Mouse (Mus musculus): ENCODE results near the gene Rnf5.
A peak's percentile ranks its signal among the peaks of the same experiment; 100 is the strongest.

Rnf5 gene

DNA sequence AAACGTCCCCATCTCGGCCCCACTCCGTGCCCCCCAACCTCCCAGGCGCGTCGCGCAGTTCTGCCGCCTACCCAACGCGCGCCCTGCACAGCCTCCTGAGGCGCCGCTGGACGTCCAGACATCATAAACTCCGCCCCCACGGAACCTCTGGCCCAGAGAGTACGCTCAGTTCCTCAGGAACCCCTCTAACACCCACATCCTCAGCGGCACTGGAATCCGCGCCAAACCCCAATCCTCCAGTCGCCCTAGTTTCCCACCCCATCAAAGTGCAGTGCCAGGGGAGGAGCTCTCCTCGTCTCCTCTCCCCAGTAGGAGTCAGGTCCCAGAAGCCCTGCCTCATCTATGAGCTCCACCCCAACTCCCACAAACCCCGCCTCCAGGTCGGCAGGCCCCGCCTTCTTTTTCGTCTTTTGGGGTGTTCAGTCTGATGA is 28.8 kb upstream of the Rnf5 start:
- no peak for DNase-seq (ENCODE audit: low spot score)

GRCm38 (mm10) chr17:34631647-34632046 is 28.2 kb upstream of the Rnf5 start:
- DNase-seq (ENCODE audit: low spot score): no peak

DNA sequence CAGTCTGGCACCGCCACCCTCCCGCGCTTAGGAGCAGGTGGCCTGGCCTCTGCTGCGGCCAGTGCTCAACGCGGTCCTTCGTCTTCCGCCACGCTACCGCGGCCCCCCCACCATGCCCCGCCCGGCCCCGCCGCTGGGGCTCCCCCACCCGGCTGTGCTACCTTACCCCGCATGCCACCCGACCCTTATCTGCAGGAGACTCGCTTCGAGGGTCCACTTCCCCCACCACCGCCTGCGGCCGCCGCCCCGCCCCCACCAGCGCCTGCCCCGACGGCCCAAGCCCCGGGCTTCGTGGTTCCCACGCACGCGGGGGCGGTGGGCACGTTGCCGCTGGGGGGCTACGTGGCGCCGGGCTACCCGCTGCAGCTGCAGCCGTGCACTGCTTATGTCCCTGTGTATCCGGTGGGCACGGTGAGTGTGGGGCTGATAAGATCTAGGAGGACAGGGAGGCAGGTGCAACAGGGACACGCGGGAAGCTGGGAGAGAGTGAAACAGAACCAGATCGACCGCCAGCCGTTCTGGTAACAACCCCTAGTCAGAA is 27.3 kb upstream of the Rnf5 start:
- DNase-seq (ENCODE audit: low spot score): no peak

DNA sequence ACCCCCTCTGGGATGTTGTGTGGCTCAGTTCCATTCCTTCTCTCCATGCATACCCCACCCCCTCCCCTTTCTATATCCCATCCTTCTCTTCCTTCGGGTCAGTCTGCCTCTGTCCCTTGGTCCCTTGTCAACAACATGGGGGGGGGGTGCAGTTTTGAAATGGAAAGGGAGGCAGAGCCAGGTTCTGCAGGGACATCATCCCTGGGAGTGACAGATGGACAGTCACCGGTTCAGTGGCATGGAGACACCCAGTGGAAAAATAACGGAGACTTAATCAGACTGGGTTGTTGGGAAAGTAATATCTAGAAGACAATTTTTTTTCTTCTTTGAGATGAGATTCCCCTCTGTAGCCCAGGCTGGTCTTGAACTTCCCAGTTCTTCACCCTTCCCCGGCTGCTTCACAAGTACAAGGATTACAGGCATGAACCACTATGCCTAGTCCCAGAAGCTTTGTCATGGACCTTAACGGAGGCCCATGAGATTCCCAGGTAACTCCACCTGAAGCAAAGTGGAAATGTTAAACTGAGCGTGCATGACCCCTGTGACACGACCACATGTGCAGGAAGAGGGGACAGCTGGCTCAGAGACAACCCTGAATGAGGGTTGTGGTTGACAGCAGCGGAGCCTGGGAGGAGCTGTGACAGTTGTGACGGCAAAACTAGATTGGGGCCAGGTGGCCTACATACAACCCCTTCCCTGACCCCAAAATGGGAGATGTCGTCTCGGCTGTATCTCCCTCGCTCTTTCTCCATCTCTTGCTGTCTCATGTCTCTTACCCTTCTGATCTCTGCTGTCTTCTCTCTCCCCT is 26.5 kb upstream of the Rnf5 start:
- no peak for DNase-seq (ENCODE audit: low spot score)

DNA sequence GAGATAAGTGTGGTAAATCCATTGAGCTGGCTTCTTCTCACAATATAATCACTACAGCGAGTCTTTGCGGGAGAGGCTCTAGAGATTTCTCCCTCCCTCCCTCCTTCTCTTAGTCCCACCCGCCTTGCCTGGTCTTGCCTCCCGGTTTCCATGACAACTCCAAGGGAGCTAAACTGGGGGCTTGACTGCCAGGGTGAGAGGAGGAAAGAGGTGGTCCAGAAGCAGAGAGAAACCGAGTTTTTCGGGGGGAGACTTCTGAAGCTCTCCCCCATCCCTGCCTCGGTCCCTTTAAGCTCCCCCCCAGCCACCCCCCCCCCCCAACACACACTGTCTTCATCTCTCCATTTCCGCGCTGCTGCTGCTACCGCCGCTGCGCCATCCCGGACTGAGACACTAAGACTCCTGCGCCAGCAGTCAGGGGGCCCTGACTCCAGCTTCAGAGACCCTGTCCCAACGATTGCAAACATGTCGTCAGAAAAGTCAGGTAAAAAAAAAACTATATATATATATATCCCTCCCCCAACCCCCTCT is 25.8 kb upstream of the Rnf5 start, which contains the start of gene Prrt1:
TSS of gene Prrt1 (plus strand) at position 313 of the 531 bp plus-strand sequence.
- no peak for DNase-seq (ENCODE audit: low spot score)

DNA sequence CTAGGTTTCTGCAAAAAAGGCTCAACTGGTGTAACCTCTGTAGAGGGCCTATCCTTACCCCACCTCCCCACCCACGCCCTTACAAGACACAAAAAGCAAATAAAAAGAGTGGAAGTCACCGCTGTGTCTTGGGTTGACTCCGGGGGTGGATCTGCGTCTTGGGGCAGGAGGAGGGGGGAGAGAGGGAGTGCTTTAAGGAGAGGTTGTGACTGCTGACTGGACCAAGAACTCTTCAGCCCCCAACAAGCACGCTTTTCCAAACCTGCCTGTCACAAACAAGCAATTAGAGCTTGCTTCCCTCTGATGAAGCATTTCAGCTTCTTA is 25.1 kb upstream of the Rnf5 start:
- no peak for DNase-seq (ENCODE audit: low spot score)

- peak; percentile 59 for DNase-seq (ENCODE audit: low spot score)
These were observed 24.6 kb upstream of the Rnf5 start, which contains the start of gene Ppt2 for GRCm38 (mm10) chr17:34627943-34628643. TSS of gene Ppt2 (minus strand) at chr17:34628510.

DNA sequence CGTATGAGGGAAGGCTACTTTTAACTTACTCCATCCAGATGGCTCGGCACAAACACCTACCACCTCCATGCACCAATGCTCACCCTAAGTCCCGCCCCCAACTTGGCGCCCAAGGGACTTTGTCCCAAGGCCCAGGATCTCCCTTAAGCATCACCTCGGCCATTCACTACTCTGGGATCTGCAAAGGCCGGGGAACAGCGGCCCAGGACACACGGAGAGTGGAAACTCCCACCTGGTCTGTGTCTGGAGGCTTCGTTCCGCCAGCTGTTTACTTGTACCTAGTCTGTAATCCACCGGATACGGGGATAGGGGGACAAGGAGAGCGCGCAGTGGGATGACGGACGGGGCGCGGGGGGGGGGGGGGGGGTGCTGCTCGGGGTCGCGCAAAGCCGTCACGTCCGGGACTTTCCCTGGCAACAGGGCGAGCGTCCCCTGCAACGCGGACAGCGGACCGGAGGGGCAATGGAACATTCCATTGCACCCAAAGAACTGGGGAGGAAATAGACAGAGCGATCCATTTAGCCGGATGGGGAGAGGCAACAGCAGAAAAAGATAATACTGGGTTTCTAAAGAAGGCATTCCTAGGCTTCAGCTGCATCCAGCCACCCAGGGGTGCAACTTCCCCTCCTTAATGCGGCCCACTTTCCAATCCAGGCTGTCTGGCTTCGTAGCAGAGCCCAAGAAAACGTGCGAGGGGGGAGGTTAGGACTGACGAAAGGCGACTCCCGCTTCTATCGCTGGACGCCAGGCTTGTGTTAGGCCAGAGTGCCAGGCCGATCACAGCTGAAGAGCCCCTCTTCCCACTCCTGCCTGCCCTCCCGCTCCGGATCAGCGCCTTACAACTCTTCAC is 23.8 kb upstream of the Rnf5 start:
- DNase-seq (ENCODE audit: low spot score): peak; percentile 89

DNA sequence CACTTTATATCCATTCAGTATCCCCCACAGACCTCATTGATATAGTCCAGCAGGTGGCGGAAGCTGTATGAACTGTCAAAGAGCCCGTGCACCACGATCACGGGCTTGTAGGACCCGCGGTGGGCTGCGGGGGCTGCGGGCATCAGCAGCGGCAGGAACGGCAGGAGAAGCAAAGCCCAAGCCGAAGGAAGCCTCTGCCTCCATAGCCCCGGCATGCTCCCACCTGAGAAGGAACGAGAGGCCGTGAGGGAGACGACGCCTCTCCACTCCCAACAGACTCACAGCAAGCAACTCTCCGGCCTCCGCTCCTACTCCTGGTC is 23.2 kb upstream of the Rnf5 start:
- DNase-seq (ENCODE audit: low spot score): peak; percentile 67

- DNase-seq (ENCODE audit: low spot score): no peak
These were observed 22.7 kb upstream of the Rnf5 start for GRCm38 (mm10) chr17:34626062-34626772.

- no peak for DNase-seq (ENCODE audit: low spot score)
These were observed 21.5 kb upstream of the Rnf5 start for GRCm38 (mm10) chr17:34624981-34625380.

DNA sequence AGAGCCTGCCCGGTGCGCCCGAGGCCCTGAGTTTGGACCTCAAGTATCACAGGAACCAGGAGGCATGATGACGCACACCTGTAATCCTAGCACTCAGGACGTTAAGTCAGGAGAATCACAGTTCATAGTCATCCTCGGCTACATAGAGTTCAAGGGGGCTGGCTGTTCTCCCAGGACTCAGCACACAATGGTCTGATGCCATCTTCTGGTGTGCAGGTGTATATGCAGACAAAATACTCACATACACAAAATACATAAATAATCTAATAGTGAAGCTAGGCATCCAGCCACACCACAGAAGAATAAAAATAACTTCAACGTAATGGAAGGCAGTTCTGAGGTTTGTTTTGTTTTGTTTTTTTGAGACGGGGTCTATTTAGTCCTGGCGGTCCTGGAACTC is 19.7 kb upstream of the Rnf5 start:
- DNase-seq (ENCODE audit: low spot score): no peak

DNA sequence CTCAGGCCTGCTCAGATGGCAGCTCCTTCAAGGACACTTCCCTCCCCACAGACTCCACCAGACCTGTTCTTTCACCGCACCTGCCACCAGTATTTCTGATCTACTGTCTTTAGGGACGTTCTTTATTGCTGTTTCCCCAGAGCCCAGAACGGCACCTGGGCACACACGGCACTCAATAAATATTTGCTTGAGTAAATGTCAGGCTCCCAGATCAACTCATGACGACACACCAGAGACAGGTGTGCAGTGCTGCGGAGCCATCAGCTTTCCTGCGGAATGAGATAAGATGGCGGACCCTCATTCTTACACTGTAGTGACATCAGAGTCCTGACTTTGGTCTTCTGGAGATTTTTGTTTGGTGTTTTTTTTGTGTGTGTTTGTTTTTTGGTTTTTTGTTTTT is 17.5 kb upstream of the Rnf5 start:
- DNase-seq (ENCODE audit: low spot score): no peak

- peak; percentile 85 for DNase-seq (ENCODE audit: low spot score)
These were observed 15.5 kb upstream of the Rnf5 start for GRCm38 (mm10) chr17:34618999-34619398.

DNA sequence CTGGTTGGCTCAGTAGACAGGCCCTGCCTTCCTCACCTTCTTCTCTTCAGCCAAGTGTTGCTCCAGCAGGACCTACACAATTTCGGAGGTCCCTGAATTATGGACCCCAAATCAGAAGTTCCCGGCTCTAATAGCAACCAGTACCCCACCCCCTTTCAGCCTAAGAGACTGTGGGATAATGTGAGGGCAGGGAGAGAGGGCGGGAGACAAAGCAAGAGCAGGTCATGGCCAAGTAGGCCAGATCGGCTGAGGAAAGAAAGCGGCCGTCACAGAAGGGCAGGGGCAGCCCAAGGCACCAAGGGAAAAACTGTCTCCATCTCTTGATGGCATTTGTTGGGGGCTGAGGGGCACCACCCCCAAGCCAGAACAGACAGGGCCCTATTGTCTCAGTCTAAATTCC is 12.4 kb upstream of the Rnf5 start, which contains the start of gene Egfl8:
TSS of gene Egfl8 (minus strand) at position 101 of the 400 bp plus-strand sequence.
- DNase-seq (ENCODE audit: low spot score): no peak

- no peak for DNase-seq (ENCODE audit: low spot score)
These were observed 10.3 kb upstream of the Rnf5 start for GRCm38 (mm10) chr17:34613830-34614229.

GRCm38 (mm10) chr17:34613054-34613645 is 9.7 kb upstream of the Rnf5 start:
- no peak for DNase-seq (ENCODE audit: low spot score)

DNA sequence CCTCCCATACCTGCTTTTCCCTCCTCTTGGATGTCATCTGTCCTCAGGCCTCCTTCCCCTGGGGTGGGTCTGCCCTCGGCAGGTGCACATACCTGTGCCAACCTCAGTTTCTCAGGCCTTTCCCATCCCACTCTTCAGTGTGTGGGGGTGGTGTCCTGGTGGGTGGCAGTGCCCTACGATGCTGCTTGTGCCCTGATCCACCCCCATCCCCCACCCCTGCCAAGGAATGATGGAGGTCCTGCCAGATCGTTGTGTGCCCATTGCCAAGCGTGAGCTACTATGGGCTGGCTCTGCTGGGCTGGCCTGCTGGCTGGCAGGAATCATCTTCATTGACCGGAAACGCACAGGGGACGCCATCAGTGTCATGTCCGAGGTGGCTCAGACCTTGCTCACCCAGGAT is 7.6 kb upstream of the Rnf5 start:
- DNase-seq (ENCODE audit: low spot score): no peak

DNA sequence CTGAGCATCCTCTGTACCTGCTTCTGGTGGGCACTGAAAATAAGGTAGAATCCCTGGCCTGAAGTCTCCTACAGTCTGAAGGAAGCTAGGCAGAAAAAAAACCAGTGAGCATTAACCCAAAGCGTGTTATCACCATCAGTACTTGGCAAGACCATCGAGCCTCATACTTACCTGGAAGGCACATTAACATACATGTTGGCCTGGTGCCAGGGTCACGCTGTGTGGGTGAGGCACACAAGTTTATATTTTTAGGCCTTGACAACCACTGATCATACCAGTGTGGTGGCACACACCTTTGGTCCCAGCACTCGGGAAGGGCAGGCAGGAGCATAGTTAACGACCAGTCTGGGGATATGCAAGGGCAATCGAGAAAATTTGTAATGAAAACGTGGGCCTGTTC is 4.5 kb upstream of the Rnf5 start:
- no peak for DNase-seq (ENCODE audit: low spot score)

- DNase-seq (ENCODE audit: low spot score): peak; percentile 63
These were observed 2.9 kb upstream of the Rnf5 start for GRCm38 (mm10) chr17:34606186-34607039.
